Mouse (Mus musculus): ENCODE measurements at regions not wholly inside any gene's neighbourhood (a gene's known extent, or its start where the extent isn't known, plus 50 kb on each side); places are given as distances from the start of the nearest gene placed in this dataset.
"Not testable (repeated sequence)": the region's sequence is repeated elsewhere in the genome, so short reads cannot be mapped to it uniquely, and the experiment has no call there.

GRCm38 (mm10) chr12:14242720-14243119, 90.9 kb upstream of the Fam84a start:
- DNase-seq = not testable (repeated sequence)

GRCm38 (mm10) chr12:14237699-14238098, 85.8 kb upstream of the Fam84a start:
- no peak for DNase-seq

- DNase-seq = no peak
Measured at GRCm38 (mm10) chr12:14235351-14235750, 83.5 kb upstream of the Fam84a start.

GRCm38 (mm10) chr12:14212618-14213017, 60.8 kb upstream of the Fam84a start:
- DNase-seq = no peak

GRCm38 (mm10) chr12:14209881-14210280, 58.0 kb upstream of the Fam84a start:
- DNase-seq = no peak

GRCm38 (mm10) chr12:14207288-14207687, 55.4 kb upstream of the Fam84a start:
- DNase-seq = no peak

- DNase-seq = no peak
Measured at GRCm38 (mm10) chr12:14204491-14204890, 52.6 kb upstream of the Fam84a start.

Data from kidney, postnatal 4 days (tissue).